Mouse (Mus musculus): Measurements from ENCODE around the gene Epha5. TPM values are rescaled to one million over a fixed set of nuclear protein-coding genes. Genes with fewer than 3 reads are reported as not detected.

Epha5 gene
- total and polyA plus RNA-seq, 2 experiments from 2014 or later: 55.7 to 68.0 TPM

GRCm38 (mm10) chr5:84153095-84153494 lies 264.1 kb downstream of the Epha5 start:
- H3K4me1 ChIP-seq (ENCODE audit: insufficient read depth, low read length): no peaks in the 10 kb centered on the region

GRCm38 (mm10) chr5:84142138-84142537 lies 275.0 kb downstream of the Epha5 start:
- ATAC-seq: no peak

More at GRCm38 (mm10) chr5:84153095-84153494, 264.1 kb downstream of the Epha5 start:
- Histone ChIP-seq H3K27me3 (ENCODE audit: insufficient read depth, low read length) (no peaks in the 10 kb centered on the region), H3K9me3 (ENCODE audit: low read length) (no peaks in the 10 kb centered on the region), H3K4me2 (ENCODE audit: low read depth, low read length) (no peak overlapping the region), H3K36me3 (ENCODE audit: insufficient read depth, low read length) (no peaks in the 10 kb centered on the region), H3K4me3 (ENCODE audit: low read length) (no peak overlapping the region), H3K9ac (replicated peaks; ENCODE audit: low read length) (no peak overlapping the region), H3K27ac (no peak overlapping the region)
- 30% methylated on average over 2 of the region's 2 CpGs for WGBS
- TF ChIP-seq CTCF (IDR thresholded peaks at IDR 0.05; ENCODE audit: low read depth): no peak
- DNase-seq (ENCODE audit: low spot score) (peak; percentile 86), ATAC-seq (peak; percentile 94)

DNA sequence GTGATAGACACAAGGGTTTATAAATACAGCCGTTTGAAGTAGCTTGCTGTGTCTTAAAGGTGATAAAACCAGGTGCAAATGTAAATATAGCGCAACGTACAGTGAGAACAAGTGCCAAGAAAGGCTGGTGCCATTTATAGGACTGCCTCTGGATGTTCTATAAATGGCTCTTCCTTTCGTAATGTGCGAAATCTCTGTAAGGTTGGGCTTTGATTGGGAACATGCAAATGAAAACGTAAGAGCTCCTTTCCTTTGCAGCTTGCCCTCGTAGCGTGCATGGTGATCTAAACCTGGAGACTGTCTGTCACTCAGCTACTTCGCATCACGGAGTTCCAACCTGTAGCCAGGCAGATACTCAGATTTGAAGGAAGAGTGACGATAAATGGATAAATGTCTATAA lies 321.2 kb downstream of the Epha5 start:
- WGBS: 87% methylated on average over 11 of the region's 11 CpGs

More at GRCm38 (mm10) chr5:84142138-84142537, 275.0 kb downstream of the Epha5 start:
- Histone ChIP-seq H3K9ac (replicated peaks; ENCODE audit: low read length) (no peak overlapping the region), H3K27me3 (ENCODE audit: insufficient read depth, low read length) (no peaks in the 10 kb centered on the region), H3K9me3 (ENCODE audit: low read length) (no peaks in the 10 kb centered on the region), H3K27ac (no peak overlapping the region), H3K4me1 (ENCODE audit: insufficient read depth, low read length) (no peaks in the 10 kb centered on the region), H3K4me2 (ENCODE audit: low read depth, low read length) (no peak overlapping the region), H3K36me3 (ENCODE audit: insufficient read depth, low read length) (no peaks in the 10 kb centered on the region), H3K4me3 (ENCODE audit: low read length) (no peak overlapping the region)
- WGBS: 39% methylated on average over 4 of the region's 4 CpGs
- TF ChIP-seq CTCF (IDR thresholded peaks at IDR 0.05; ENCODE audit: low read depth): no peak
- DNase-seq (ENCODE audit: low spot score): no peak

DNA sequence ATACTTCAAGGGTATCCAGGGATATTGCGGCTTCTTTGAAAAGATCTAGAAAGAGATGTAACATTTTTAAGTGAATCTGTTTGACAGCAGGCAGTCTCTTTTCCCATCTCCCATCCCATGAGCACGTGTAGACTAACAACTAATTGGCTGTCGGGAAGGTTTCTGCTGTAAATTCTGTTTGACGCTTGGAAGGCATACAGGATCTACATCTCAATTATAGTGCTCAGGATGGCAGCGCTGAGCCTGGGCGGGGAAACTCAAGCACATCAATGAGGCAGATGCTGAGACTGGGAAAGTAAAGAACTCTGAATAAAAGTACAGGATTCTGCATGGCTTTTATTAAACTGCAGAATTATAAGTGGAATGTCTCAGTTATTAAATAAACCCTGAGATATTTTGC lies 335.9 kb downstream of the Epha5 start:
- Histone ChIP-seq H3K36me3 (ENCODE audit: insufficient read depth, low read length) (no peaks in the 10 kb centered on the region), H3K9me3 (ENCODE audit: low read length) (no peaks in the 10 kb centered on the region), H3K4me3 (ENCODE audit: low read length) (no peak overlapping the region), H3K27ac (no peak overlapping the region), H3K9ac (replicated peaks; ENCODE audit: low read length) (no peak overlapping the region), H3K4me1 (ENCODE audit: insufficient read depth, low read length) (no peaks in the 10 kb centered on the region), H3K4me2 (ENCODE audit: low read depth, low read length) (no peak overlapping the region), H3K27me3 (ENCODE audit: insufficient read depth, low read length) (no peaks in the 10 kb centered on the region)
- DNase-seq (ENCODE audit: low spot score) (peak; percentile 16), ATAC-seq (no peak)
- TF ChIP-seq CTCF (IDR thresholded peaks at IDR 0.05; ENCODE audit: low read depth): no peak
- 54% methylated on average over 6 of the region's 6 CpGs for WGBS

More for the DNA sequence above, 321.2 kb downstream of the Epha5 start:
- Histone ChIP-seq H3K4me3 (ENCODE audit: low read length) (no peak overlapping the region), H3K4me1 (ENCODE audit: insufficient read depth, low read length) (no peaks in the 10 kb centered on the region), H3K27me3 (ENCODE audit: insufficient read depth, low read length) (no peaks in the 10 kb centered on the region), H3K9ac (replicated peaks; ENCODE audit: low read length) (no peak overlapping the region), H3K9me3 (ENCODE audit: low read length) (no peaks in the 10 kb centered on the region), H3K4me2 (ENCODE audit: low read depth, low read length) (no peak overlapping the region), H3K27ac (no peak overlapping the region), H3K36me3 (ENCODE audit: insufficient read depth, low read length) (no peaks in the 10 kb centered on the region)
- DNase-seq (ENCODE audit: low spot score): no peak
- TF ChIP-seq CTCF (IDR thresholded peaks at IDR 0.05; ENCODE audit: low read depth): no peak
- ATAC-seq: no peak

DNA sequence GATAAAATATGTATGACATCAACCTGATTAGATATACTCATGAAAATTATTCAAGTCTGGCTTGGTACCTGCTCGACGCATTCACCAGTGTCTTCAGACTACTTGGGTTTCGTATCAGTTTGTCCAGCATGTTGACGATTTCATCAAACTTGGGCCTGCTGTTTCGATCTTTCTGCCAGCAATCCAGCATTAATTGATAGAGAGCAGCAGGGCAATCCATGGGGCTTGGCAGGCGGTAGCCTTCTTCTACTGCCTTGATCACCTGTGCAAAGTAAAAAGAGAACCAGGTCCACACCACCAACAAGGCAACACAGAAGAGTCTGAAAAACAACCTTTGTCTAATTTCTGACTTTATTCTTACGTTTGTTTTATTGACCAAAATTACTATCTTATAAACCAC lies 346.2 kb downstream of the Epha5 start:
- no peaks in the 10 kb centered on the region for H3K4me1 ChIP-seq (ENCODE audit: insufficient read depth, low read length)
- no peak overlapping the region for H3K27ac ChIP-seq
- peak; percentile 13 for DNase-seq (ENCODE audit: low spot score)
- H3K27me3 ChIP-seq (ENCODE audit: insufficient read depth, low read length): no peaks in the 10 kb centered on the region
- no peaks in the 10 kb centered on the region for H3K9me3 ChIP-seq (ENCODE audit: low read length)
- H3K9ac ChIP-seq (replicated peaks; ENCODE audit: low read length): no peak overlapping the region
- WGBS: 81% methylated on average over 7 of the region's 7 CpGs
- no peak for ATAC-seq
- H3K4me3 ChIP-seq (ENCODE audit: low read length): no peak overlapping the region
- TF ChIP-seq CTCF (IDR thresholded peaks at IDR 0.05; ENCODE audit: low read depth): no peak
- H3K4me2 ChIP-seq (ENCODE audit: low read depth, low read length): no peak overlapping the region
- no peaks in the 10 kb centered on the region for H3K36me3 ChIP-seq (ENCODE audit: insufficient read depth, low read length)

DNA sequence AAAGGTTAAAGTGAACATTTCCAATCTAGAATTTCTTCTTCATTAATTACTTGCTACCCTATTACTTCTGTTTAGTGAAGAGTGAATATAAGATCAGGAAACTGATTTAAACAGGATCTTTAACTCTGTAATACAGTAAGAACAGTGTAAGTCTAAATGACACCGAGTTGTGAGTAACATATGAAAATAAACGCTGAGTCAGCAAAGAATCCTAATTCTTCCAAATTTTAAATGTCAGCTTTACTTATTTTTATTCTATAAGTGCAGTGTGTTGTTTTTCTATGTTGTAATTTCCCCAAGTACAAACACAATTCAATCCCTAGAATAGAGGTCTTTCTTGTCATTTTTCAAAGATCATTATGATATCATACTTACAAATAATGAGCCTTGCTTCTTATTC lies 363.3 kb downstream of the Epha5 start:
- Histone ChIP-seq H3K4me3 (ENCODE audit: low read length) (no peak overlapping the region), H3K9ac (replicated peaks; ENCODE audit: low read length) (no peak overlapping the region), H3K36me3 (ENCODE audit: insufficient read depth, low read length) (no peaks in the 10 kb centered on the region), H3K9me3 (ENCODE audit: low read length) (no peaks in the 10 kb centered on the region), H3K27me3 (ENCODE audit: insufficient read depth, low read length) (no peaks in the 10 kb centered on the region), H3K27ac (no peak overlapping the region), H3K4me1 (ENCODE audit: insufficient read depth, low read length) (no peaks in the 10 kb centered on the region), H3K4me2 (ENCODE audit: low read depth, low read length) (no peak overlapping the region)
- TF ChIP-seq CTCF (IDR thresholded peaks at IDR 0.05; ENCODE audit: low read depth): no peak
- 86% methylated on average over 2 of the region's 2 CpGs for WGBS
- ATAC-seq (no peak), DNase-seq (ENCODE audit: low spot score) (no peak)

DNA sequence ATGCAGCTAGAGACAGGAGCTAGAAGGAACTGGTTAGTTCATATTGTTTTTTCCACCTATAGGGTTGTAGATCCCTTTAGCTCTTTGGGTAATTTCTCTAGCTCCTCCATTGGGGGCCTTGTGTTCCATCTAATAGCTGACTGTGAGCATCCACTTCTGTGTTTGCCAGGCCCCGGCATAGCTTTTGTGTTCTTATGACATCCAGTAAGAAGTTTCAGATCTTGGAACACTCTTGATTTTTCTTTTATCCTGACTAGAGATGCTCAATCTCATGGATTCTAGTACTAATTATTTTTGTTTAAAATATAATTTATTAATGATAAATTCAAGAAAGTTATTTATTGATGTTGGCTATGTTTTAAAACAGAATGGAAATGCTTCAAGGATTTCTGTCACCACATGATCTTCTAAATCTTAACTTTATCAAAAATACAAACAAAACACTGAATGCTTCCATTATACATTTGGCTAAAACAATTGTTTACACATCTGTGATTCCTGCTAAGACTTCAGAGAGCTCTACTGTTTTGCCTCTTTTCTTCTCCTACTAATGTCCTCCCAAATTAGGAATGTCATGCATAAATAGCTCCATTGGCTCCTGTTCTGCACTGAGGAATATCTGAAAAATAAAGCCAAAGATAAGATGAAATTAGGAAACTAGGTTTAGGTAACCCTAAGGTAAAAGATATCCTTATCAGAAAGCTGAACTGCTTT lies 379.8 kb downstream of the Epha5 start:
- Histone ChIP-seq H3K27ac (no peak overlapping the region), H3K4me2 (ENCODE audit: low read depth, low read length) (no peak overlapping the region), H3K27me3 (ENCODE audit: insufficient read depth, low read length) (no peaks in the 10 kb centered on the region), H3K36me3 (ENCODE audit: insufficient read depth, low read length) (no peaks in the 10 kb centered on the region), H3K9me3 (ENCODE audit: low read length) (no peaks in the 10 kb centered on the region), H3K4me1 (ENCODE audit: insufficient read depth, low read length) (no peaks in the 10 kb centered on the region), H3K9ac (replicated peaks; ENCODE audit: low read length) (no peak overlapping the region), H3K4me3 (ENCODE audit: low read length) (no peak overlapping the region)
- 90% methylated on average over 1 of the region's 1 CpGs for WGBS
- TF ChIP-seq CTCF (IDR thresholded peaks at IDR 0.05; ENCODE audit: low read depth): no peak
- ATAC-seq: no peak
- DNase-seq (ENCODE audit: low spot score): no peak

All from hindbrain, postnatal 0 days (tissue).